Mouse (Mus musculus) thymus, adult 2 months (tissue): ENCODE results near the gene Cd28. TPM values are rescaled to one million over a fixed set of nuclear protein-coding genes. Genes with fewer than 3 reads are reported as not detected.

Experiments
- DNase-seq: peaks from one replicate; pipeline ENCODE4 v3.0.0; 2021
- H3K27ac ChIP-seq: fragments of 200-500 bp; 2 replicates; pipeline ENCODE4 v1.5.1; 2012; ENCODE audit warnings: low read length, control low read depth; ENCODE audit not compliant: control insufficient read depth, insufficient read depth
- H3K27me3 ChIP-seq: fragments of 200-500 bp; 2 replicates; pipeline ENCODE4 v1.6.1; 2012; ENCODE audit warnings: mild to moderate bottlenecking, low read length, moderate library complexity, mixed read lengths; ENCODE audit not compliant: control insufficient read depth, insufficient read depth
- H3K36me3 ChIP-seq: fragments of 200-500 bp; 2 replicates; pipeline ENCODE4 v1.6.1; 2012; ENCODE audit warnings: mild to moderate bottlenecking, low read length, moderate library complexity; ENCODE audit not compliant: control insufficient read depth, insufficient read depth
- H3K4me1 ChIP-seq: fragments of 200-500 bp; replicated peaks from 2 replicates; pipeline ENCODE4 v1.6.1; 2012; ENCODE audit warnings: low read length; ENCODE audit not compliant: control insufficient read depth, insufficient read depth
- H3K4me3 ChIP-seq: fragments of 200-500 bp; 2 replicates; pipeline ENCODE4 v1.5.1; 2012; ENCODE audit warnings: mild to moderate bottlenecking, low read length, control low read depth, moderate library complexity; ENCODE audit not compliant: control insufficient read depth, insufficient read depth
- CTCF ChIP-seq: fragments of 200-500 bp; IDR thresholded peaks from 2 replicates; pipeline ENCODE4 v1.5.1; 2012; ENCODE audit warnings: mild to moderate bottlenecking, control low read depth, low read length, moderate library complexity, borderline replicate concordance; ENCODE audit not compliant: control insufficient read depth, poor library complexity, insufficient read depth; ENCODE audit errors: extremely low read depth
- POLR2A ChIP-seq: fragments of 200-500 bp; IDR thresholded peaks from 2 replicates; pipeline ENCODE4 v1.6.1; 2012; ENCODE audit warnings: mild to moderate bottlenecking, low read length, control low read depth, moderate library complexity; ENCODE audit not compliant: control insufficient read depth, poor library complexity, insufficient read depth; ENCODE audit errors: extremely low read depth
- WGBS: fragments of 180-500 bp; shearing (Covaris S2); methylation state at CpG from one replicate; pipeline ENCODE4 v1.1.7; 2018; 5-methylcytosine and 5-hydroxymethylcytosine counted together
- polyA plus RNA-seq: library from polyadenylated mRNA; depleted of rRNA; stranded (reverse); fragments of >200 nt; gene quantifications from 2 replicates; pipeline ENCODE4 v1.2.3, GENCODE M21; 2012

The Cd28 gene
- polyA plus RNA-seq, 1 experiment: 58.4 TPM

- Histone ChIP-seq H3K27ac (peak overlapping the region; percentile 73), H3K4me1 (peaks cover 12% of the 10 kb centered on the region), H3K4me3 (no peak overlapping the region), H3K27me3 (no peaks in the 10 kb centered on the region), H3K36me3 (peaks cover 20% of the 10 kb centered on the region)
- no peak for TF ChIP-seq POLR2A
- TF ChIP-seq CTCF: no peak
- WGBS: 12% methylated on average over 7 of the region's 7 CpGs
- peak; percentile 37 for DNase-seq
Measured at GRCm38 (mm10) chr1:60755391-60756243, 39.0 kb downstream of the Cd28 start.

GRCm38 (mm10) chr1:60757631-60758030 lies 41.0 kb downstream of the Cd28 start:
- Histone ChIP-seq H3K4me1 (peaks cover 14% of the 10 kb centered on the region), H3K27ac (peak overlapping the region; percentile 89; the same call in 1 of the 2 replicates), H3K4me3 (no peak overlapping the region), H3K27me3 (no peaks in the 10 kb centered on the region), H3K36me3 (peaks cover 4% of the 10 kb centered on the region)
- 68% methylated on average over 2 of the region's 2 CpGs for WGBS
- TF ChIP-seq CTCF (no peak), POLR2A (no peak)
- no peak for DNase-seq

GRCm38 (mm10) chr1:60758226-60758625 lies 41.6 kb downstream of the Cd28 start:
- TF ChIP-seq CTCF (no peak), POLR2A (no peak)

DNA sequence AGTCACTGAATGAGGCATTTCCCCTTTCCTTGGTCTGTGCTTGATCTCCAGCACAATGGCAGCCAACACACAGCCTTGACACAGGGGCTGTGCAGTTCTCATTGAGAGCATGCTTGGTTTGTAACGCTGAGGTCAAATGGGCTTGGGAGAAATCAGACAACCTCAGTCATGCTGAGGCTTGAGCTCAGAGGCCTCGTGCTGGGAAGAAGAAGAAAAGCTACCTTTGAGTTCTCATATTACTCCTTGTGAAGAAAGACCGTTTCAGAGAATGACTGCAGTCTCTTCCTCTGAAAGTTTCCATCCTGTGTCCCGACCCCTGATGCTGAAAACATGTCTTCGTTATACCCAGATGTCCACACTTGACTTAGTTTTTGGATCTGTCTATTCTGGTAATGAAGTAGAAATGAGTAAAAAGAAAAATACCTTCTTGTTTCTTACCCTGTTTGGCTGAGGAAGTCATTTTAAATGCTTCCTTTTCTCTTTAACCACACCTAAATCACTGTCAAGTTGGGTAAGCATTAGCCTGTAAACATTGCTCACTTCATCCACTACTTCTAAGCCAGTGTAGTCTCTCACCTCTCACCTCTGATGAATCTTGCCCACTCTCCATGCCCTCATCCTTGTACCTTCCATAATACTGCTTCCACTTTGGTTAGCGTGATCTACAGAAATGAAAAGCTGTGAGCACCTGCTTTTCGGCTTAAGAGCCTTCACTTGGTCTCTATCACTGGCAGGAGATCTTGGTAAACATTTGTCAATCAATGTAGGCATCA lies 43.1 kb downstream of the Cd28 start:
- TF ChIP-seq CTCF (no peak), POLR2A (no peak)
- Histone ChIP-seq H3K27me3 (no peaks in the 10 kb centered on the region), H3K4me3 (no peak overlapping the region), H3K27ac (peak overlapping the region; percentile 82), H3K4me1 (peaks cover 9% of the 10 kb centered on the region), H3K36me3 (peaks cover 21% of the 10 kb centered on the region)
- no peak for DNase-seq
- WGBS: 48% methylated on average over 7 of the region's 7 CpGs

More at GRCm38 (mm10) chr1:60758226-60758625, 41.6 kb downstream of the Cd28 start:
- no peaks in the 10 kb centered on the region for H3K27me3 ChIP-seq
- H3K27ac ChIP-seq: peak overlapping the region; percentile 89
- no peak overlapping the region for H3K4me3 ChIP-seq
- DNase-seq: peak; percentile 62
- 21% methylated on average over 1 of the region's 1 CpGs for WGBS
- H3K4me1 ChIP-seq: peaks cover 14% of the 10 kb centered on the region
- H3K36me3 ChIP-seq: peaks cover 10% of the 10 kb centered on the region

GRCm38 (mm10) chr1:60760475-60760874 lies 43.9 kb downstream of the Cd28 start:
- Histone ChIP-seq H3K27me3 (no peaks in the 10 kb centered on the region), H3K27ac (0 out of 2 replicates have a peak overlapping the region, but pooled peaks have one; percentile 5), H3K4me1 (peaks cover 7% of the 10 kb centered on the region), H3K36me3 (peaks cover 28% of the 10 kb centered on the region), H3K4me3 (no peak overlapping the region)
- no peak for DNase-seq
- TF ChIP-seq CTCF (no peak), POLR2A (no peak)
- WGBS: 88% methylated on average over 3 of the region's 3 CpGs

GRCm38 (mm10) chr1:60761528-60762171 lies 45.0 kb downstream of the Cd28 start:
- DNase-seq: no peak
- Histone ChIP-seq H3K4me1 (peaks cover 7% of the 10 kb centered on the region), H3K36me3 (peaks cover 40% of the 10 kb centered on the region), H3K27me3 (no peaks in the 10 kb centered on the region), H3K4me3 (no peak overlapping the region), H3K27ac (no peak overlapping the region)
- TF ChIP-seq POLR2A (no peak), CTCF (no peak)
- WGBS: 85% methylated on average over 3 of the region's 3 CpGs

DNA sequence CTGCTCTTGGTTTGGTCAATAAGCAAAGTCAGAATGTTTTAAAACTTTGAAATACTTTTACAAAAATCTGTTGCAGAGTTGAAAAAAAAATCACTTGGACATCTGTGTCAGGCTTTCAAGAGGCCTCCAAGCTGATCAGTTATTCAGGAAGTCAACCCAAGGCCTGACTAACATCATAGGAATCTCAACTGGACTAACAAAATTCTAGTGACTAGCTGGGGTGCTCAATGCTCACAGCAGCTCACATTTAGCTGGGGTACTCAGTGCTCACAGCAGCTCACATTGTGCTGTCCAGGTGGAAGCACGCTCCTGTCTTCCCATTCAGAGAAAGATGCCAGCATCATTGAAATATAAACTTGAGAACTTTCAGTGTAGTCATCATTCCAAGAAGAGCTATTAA lies 45.9 kb downstream of the Cd28 start:
- H3K27ac ChIP-seq: no peak overlapping the region
- DNase-seq: no peak
- peaks cover 7% of the 10 kb centered on the region for H3K4me1 ChIP-seq
- no peak overlapping the region for H3K4me3 ChIP-seq
- peaks cover 48% of the 10 kb centered on the region for H3K36me3 ChIP-seq
- H3K27me3 ChIP-seq: no peaks in the 10 kb centered on the region
- 95% methylated on average over 1 of the region's 1 CpGs for WGBS
- TF ChIP-seq CTCF: no peak
- no peak for TF ChIP-seq POLR2A
